In genomic region chr9:50850713-50851112, GRCm38 (mm10) we compare ENCODE assay signal across 9 mouse cellular contexts. TPM values are rescaled to one million over a fixed set of nuclear protein-coding genes. Genes with fewer than 3 reads are reported as not detected.
DNase-seq lines count a peak whose midpoint lies in the region; ATAC-seq lines count a peak whose summit lies in the region.
"Had no signal": no experiment of that assay in that cellular context is flagged by ENCODE, and none has a peak within 500 bp of the region (broad histone marks: within the 10 kb centered on the region; RNA-seq: fewer than 3 reads in every experiment).

No protein-coding gene starts in this region.

- H3K27ac ChIP-seq in forebrain, embryonic 16.5 days (ENCODE audit: low read length), result peak overlapping the region; percentile 16; the same call in 1 of the 2 replicates
- H3K27ac ChIP-seq in forebrain, embryonic 12.5 days, result no peak overlapping the region
- no peak overlapping the region for H3K27ac ChIP-seq in midbrain, embryonic 13.5 days
- no peak overlapping the region for H3K27ac ChIP-seq in midbrain, embryonic 16.5 days (ENCODE audit: low read length)
- no peak overlapping the region for H3K27ac ChIP-seq in limb, embryonic 15.5 days
- H3K27ac ChIP-seq in stomach, embryonic 16.5 days (ENCODE audit: low read length), result peak overlapping the region; percentile 83
- H3K27ac ChIP-seq: hindbrain, embryonic 15.5 days had no signal

- peaks cover 28% of the 10 kb centered on the region for H3K4me1 ChIP-seq in forebrain, embryonic 16.5 days (replicated peaks; ENCODE audit: control insufficient read depth, insufficient read depth, low read length)
- peaks cover 13% of the 10 kb centered on the region for H3K4me1 ChIP-seq in forebrain, embryonic 12.5 days
- H3K4me1 ChIP-seq in midbrain, embryonic 13.5 days (replicated peaks), result peaks cover 15% of the 10 kb centered on the region
- 0 out of 2 replicates have a peak, but pooled peaks cover 2% of the 10 kb centered on the region for H3K4me1 ChIP-seq in midbrain, embryonic 16.5 days (ENCODE audit: control insufficient read depth, insufficient read depth, low read length)
- H3K4me1 ChIP-seq in limb, embryonic 15.5 days, result peaks cover 22% of the 10 kb centered on the region
- H3K4me1 ChIP-seq in stomach, embryonic 16.5 days (ENCODE audit: control insufficient read depth, insufficient read depth, low read length), result peaks cover 24% of the 10 kb centered on the region

- no peak for DNase-seq in right cerebral cortex, postnatal 25 days
- DNase-seq in natural killer cell, adult 2 months (ENCODE audit: low spot score in 2 of 2), result no peak

- H3K4me3 ChIP-seq in forebrain, embryonic 16.5 days (replicated peaks; ENCODE audit: low read length), result no peak overlapping the region
- H3K4me3 ChIP-seq in forebrain, embryonic 12.5 days (replicated peaks), result no peak overlapping the region
- H3K4me3 ChIP-seq in midbrain, embryonic 13.5 days (replicated peaks), result no peak overlapping the region
- H3K4me3 ChIP-seq in midbrain, embryonic 16.5 days (ENCODE audit: low read depth, low read length), result no peak overlapping the region
- no peak overlapping the region for H3K4me3 ChIP-seq in limb, embryonic 15.5 days
- peak overlapping the region; percentile 12 for H3K4me3 ChIP-seq in stomach, embryonic 16.5 days (replicated peaks; ENCODE audit: low read length)
- H3K4me3 ChIP-seq: hindbrain, embryonic 15.5 days had no signal

- 0 out of 2 replicates have a peak overlapping the region, but pooled peaks have one; percentile 0 for H3K4me2 ChIP-seq in forebrain, embryonic 16.5 days (ENCODE audit: low read length)
- no peak overlapping the region for H3K4me2 ChIP-seq in forebrain, embryonic 12.5 days
- no peak overlapping the region for H3K4me2 ChIP-seq in midbrain, embryonic 13.5 days (replicated peaks)
- H3K4me2 ChIP-seq in midbrain, embryonic 16.5 days (ENCODE audit: low read length), result no peak overlapping the region
- H3K4me2 ChIP-seq in limb, embryonic 15.5 days, result 0 out of 2 replicates have a peak overlapping the region, but pooled peaks have one; percentile 11
- peak overlapping the region; percentile 46 for H3K4me2 ChIP-seq in stomach, embryonic 16.5 days (ENCODE audit: low read depth, low read length)

- no peaks in the 10 kb centered on the region for H3K36me3 ChIP-seq in forebrain, embryonic 16.5 days (ENCODE audit: control insufficient read depth, insufficient read depth)
- no peaks in the 10 kb centered on the region for H3K36me3 ChIP-seq in forebrain, embryonic 12.5 days (replicated peaks)
- no peaks in the 10 kb centered on the region for H3K36me3 ChIP-seq in midbrain, embryonic 13.5 days
- no peaks in the 10 kb centered on the region for H3K36me3 ChIP-seq in midbrain, embryonic 16.5 days (ENCODE audit: control insufficient read depth, insufficient read depth, low read length)
- no peaks in the 10 kb centered on the region for H3K36me3 ChIP-seq in limb, embryonic 15.5 days
- H3K36me3 ChIP-seq in stomach, embryonic 16.5 days (ENCODE audit: control insufficient read depth, insufficient read depth, low read length), result no peaks in the 10 kb centered on the region
- H3K36me3 ChIP-seq: hindbrain, embryonic 15.5 days had no signal

- 0 out of 2 replicates have a peak overlapping the region, but pooled peaks have one; percentile 11 for H3K9ac ChIP-seq in forebrain, embryonic 16.5 days (replicated peaks; ENCODE audit: low read depth, low read length)
- H3K9ac ChIP-seq in forebrain, embryonic 12.5 days, result no peak overlapping the region
- H3K9ac ChIP-seq in midbrain, embryonic 13.5 days (replicated peaks), result 0 out of 2 replicates have a peak overlapping the region, but pooled peaks have one; percentile 15
- H3K9ac ChIP-seq in midbrain, embryonic 16.5 days (ENCODE audit: low read depth, low read length), result no peak overlapping the region
- H3K9ac ChIP-seq in limb, embryonic 15.5 days, result no peak overlapping the region
- H3K9ac ChIP-seq in stomach, embryonic 16.5 days (ENCODE audit: low read length), result peak overlapping the region; percentile 43
- H3K9ac ChIP-seq: hindbrain, embryonic 15.5 days had no signal

- no peaks in the 10 kb centered on the region for H3K27me3 ChIP-seq in forebrain, embryonic 16.5 days (replicated peaks; ENCODE audit: control insufficient read depth, insufficient read depth, low read length)
- H3K27me3 ChIP-seq in forebrain, embryonic 12.5 days, result 0 out of 2 replicates have a peak, but pooled peaks cover 7% of the 10 kb centered on the region
- no peaks in the 10 kb centered on the region for H3K27me3 ChIP-seq in midbrain, embryonic 13.5 days
- no peaks in the 10 kb centered on the region for H3K27me3 ChIP-seq in midbrain, embryonic 16.5 days (ENCODE audit: control insufficient read depth, insufficient read depth, low read depth, low read length)
- no peaks in the 10 kb centered on the region for H3K27me3 ChIP-seq in limb, embryonic 15.5 days
- H3K27me3 ChIP-seq in stomach, embryonic 16.5 days (ENCODE audit: control insufficient read depth, insufficient read depth, low read length), result no peaks in the 10 kb centered on the region
- H3K27me3 ChIP-seq: hindbrain, embryonic 15.5 days had no signal

- H3K9me3 ChIP-seq in forebrain, embryonic 16.5 days (ENCODE audit: control insufficient read depth, low read length), result no peaks in the 10 kb centered on the region
- no peaks in the 10 kb centered on the region for H3K9me3 ChIP-seq in forebrain, embryonic 12.5 days
- no peaks in the 10 kb centered on the region for H3K9me3 ChIP-seq in midbrain, embryonic 13.5 days
- no peaks in the 10 kb centered on the region for H3K9me3 ChIP-seq in midbrain, embryonic 16.5 days (replicated peaks; ENCODE audit: control insufficient read depth, low read length, poor library complexity, severe bottlenecking)
- H3K9me3 ChIP-seq in limb, embryonic 15.5 days, result no peaks in the 10 kb centered on the region
- no peaks in the 10 kb centered on the region for H3K9me3 ChIP-seq in stomach, embryonic 16.5 days (replicated peaks; ENCODE audit: control insufficient read depth, low read length)
- H3K9me3 ChIP-seq: hindbrain, embryonic 15.5 days had no signal

- ATAC-seq in forebrain, embryonic 16.5 days, result no peak
- ATAC-seq in forebrain, embryonic 12.5 days (ENCODE audit: low FRiP score), result no peak
- ATAC-seq in midbrain, embryonic 13.5 days, result no peak
- ATAC-seq in midbrain, embryonic 16.5 days, result no peak
- no peak for ATAC-seq in limb, embryonic 15.5 days (ENCODE audit: insufficient number of reproducible peaks, low FRiP score, low TSS enrichment, low read depth)
- ATAC-seq in stomach, embryonic 16.5 days (ENCODE audit: insufficient read depth, low FRiP score), result no peak

- 36% methylated on average over 8 of the region's 8 CpGs for WGBS in forebrain, embryonic 16.5 days
- 36% methylated on average over 8 of the region's 8 CpGs for WGBS in forebrain, embryonic 12.5 days
- 38% methylated on average over 8 of the region's 8 CpGs for WGBS in midbrain, embryonic 13.5 days
- 33% methylated on average over 8 of the region's 8 CpGs for WGBS in midbrain, embryonic 16.5 days
- 48% methylated on average over 8 of the region's 8 CpGs for WGBS in limb, embryonic 15.5 days
- 32% methylated on average over 8 of the region's 8 CpGs for WGBS in stomach, embryonic 16.5 days

RNA-seq across cellular contexts. Expression of gene Ppp2r1b, which starts 5.6 kb away (rescaled TPM):
- 86.4 and 104 TPM in 2 replicates for polyA plus RNA-seq in forebrain, embryonic 16.5 days (2015; fragmentation: Nextera tagmentation; extraction: Ambion mirVana)
- 109 and 112 TPM in 2 replicates for polyA plus RNA-seq in forebrain, embryonic 12.5 days (2016; fragmentation: Nextera tagmentation; extraction: Ambion mirVana)
- polyA plus RNA-seq in midbrain, embryonic 13.5 days (2015; fragmentation: Nextera tagmentation; extraction: Ambion mirVana), result 56.1 and 58.0 TPM in 2 replicates
- polyA plus RNA-seq in midbrain, embryonic 16.5 days (2015; fragmentation: Nextera tagmentation; extraction: Ambion mirVana), result 38.8 and 42.7 TPM in 2 replicates
- polyA plus RNA-seq in limb, embryonic 15.5 days (2015; fragmentation: Nextera tagmentation; extraction: Ambion mirVana), result 48.6 and 49.0 TPM in 2 replicates
- 79.3 and 87.5 TPM in 2 replicates for polyA plus RNA-seq in stomach, embryonic 16.5 days (2015; fragmentation: Nextera tagmentation; extraction: Ambion mirVana)

Comparison
In these comparisons a context has a peak if more than half of its experiments do, and no peak if none do; other contexts are left out.
1. H3K27ac ChIP-seq: peak in forebrain, embryonic 16.5 days (single experiment) and stomach, embryonic 16.5 days (single experiment); none in forebrain, embryonic 12.5 days (single experiment), midbrain, embryonic 13.5 days (single experiment), midbrain, embryonic 16.5 days (single experiment) and limb, embryonic 15.5 days (single experiment).
2. H3K4me2 ChIP-seq: peak in forebrain, embryonic 16.5 days (single experiment), limb, embryonic 15.5 days (single experiment) and stomach, embryonic 16.5 days (single experiment); none in forebrain, embryonic 12.5 days (single experiment), midbrain, embryonic 13.5 days (single experiment) and midbrain, embryonic 16.5 days (single experiment).
3. H3K9ac ChIP-seq: peak in forebrain, embryonic 16.5 days (single experiment), midbrain, embryonic 13.5 days (single experiment) and stomach, embryonic 16.5 days (single experiment); none in forebrain, embryonic 12.5 days (single experiment), midbrain, embryonic 16.5 days (single experiment) and limb, embryonic 15.5 days (single experiment).